ENCODE assay signal across 22 mouse cellular contexts in the genomic region with DNA sequence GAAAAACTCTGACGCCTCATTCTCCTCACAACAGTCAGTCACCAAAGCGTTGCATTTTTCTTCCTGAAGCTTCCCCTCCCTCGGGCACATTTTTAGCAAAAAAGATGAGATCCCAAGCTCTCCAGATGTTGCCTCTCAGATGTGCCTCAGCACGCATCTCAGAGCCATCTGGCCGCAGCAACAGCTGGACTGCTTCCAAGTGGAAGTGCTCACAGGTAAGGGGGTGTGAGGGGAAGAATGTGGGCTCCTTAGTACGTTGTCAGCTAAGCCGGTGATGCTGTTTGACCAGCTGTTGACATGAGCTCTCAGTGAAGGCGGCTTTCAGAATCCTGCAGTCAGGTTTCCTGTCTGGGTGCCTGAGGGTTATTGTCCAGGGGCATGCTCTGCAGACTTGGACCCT. TPM values are rescaled to one million over a fixed set of nuclear protein-coding genes. Genes with fewer than 3 reads are reported as not detected.
DNase-seq lines count a peak whose midpoint lies in the region; ATAC-seq lines count a peak whose summit lies in the region.
"Had no signal": no experiment of that assay in that cellular context is flagged by ENCODE, and none has a peak within 500 bp of the region (broad histone marks: within the 10 kb centered on the region; RNA-seq: fewer than 3 reads in every experiment).

No protein-coding gene starts in this region.

- H3K4me3 ChIP-seq in forebrain, embryonic 14.5 days (ENCODE audit: low read depth, low read length), result no peak overlapping the region
- H3K4me3 ChIP-seq in forebrain, embryonic 12.5 days (replicated peaks), result no peak overlapping the region
- no peak overlapping the region for H3K4me3 ChIP-seq in limb, embryonic 11.5 days (ENCODE audit: low read depth, low read length)
- H3K4me3 ChIP-seq in limb, embryonic 10.5 days, result no peak overlapping the region
- H3K4me3 ChIP-seq: embryonic facial prominence, embryonic 12.5 days; heart, embryonic 13.5 days; neural tube, embryonic 13.5 days had no signal

- no peaks in the 10 kb centered on the region for H3K27me3 ChIP-seq in forebrain, embryonic 14.5 days (replicated peaks; ENCODE audit: control insufficient read depth, insufficient read depth, low read length)
- no peaks in the 10 kb centered on the region for H3K27me3 ChIP-seq in forebrain, embryonic 12.5 days
- no peaks in the 10 kb centered on the region for H3K27me3 ChIP-seq in limb, embryonic 11.5 days (ENCODE audit: control insufficient read depth, insufficient read depth, low read length)
- H3K27me3 ChIP-seq in limb, embryonic 10.5 days (ENCODE audit: low read depth, poor library complexity, severe bottlenecking), result no peaks in the 10 kb centered on the region
- H3K27me3 ChIP-seq: CH12.LX; embryonic facial prominence, embryonic 12.5 days; neural tube, embryonic 13.5 days had no signal

- no peak for ATAC-seq in forebrain, embryonic 14.5 days
- no peak for ATAC-seq in forebrain, embryonic 12.5 days (ENCODE audit: low FRiP score)
- no peak for ATAC-seq in limb, embryonic 11.5 days (ENCODE audit: insufficient number of reproducible peaks, low FRiP score, low TSS enrichment, low read depth)

- no peaks in the 10 kb centered on the region for H3K36me3 ChIP-seq in forebrain, embryonic 14.5 days (ENCODE audit: control insufficient read depth, insufficient read depth, low read length)
- no peaks in the 10 kb centered on the region for H3K36me3 ChIP-seq in forebrain, embryonic 12.5 days (replicated peaks)
- no peaks in the 10 kb centered on the region for H3K36me3 ChIP-seq in limb, embryonic 11.5 days (ENCODE audit: control insufficient read depth, insufficient read depth, low read length)
- H3K36me3 ChIP-seq in limb, embryonic 10.5 days, result no peaks in the 10 kb centered on the region
- H3K36me3 ChIP-seq: embryonic facial prominence, embryonic 12.5 days; heart, embryonic 13.5 days; neural tube, embryonic 13.5 days had no signal

- 64% methylated on average over 8 of the region's 8 CpGs for WGBS in forebrain, embryonic 14.5 days
- 67% methylated on average over 8 of the region's 8 CpGs for WGBS in forebrain, embryonic 12.5 days
- 50% methylated on average over 8 of the region's 8 CpGs for WGBS in limb, embryonic 11.5 days
- 63% methylated on average over 8 of the region's 8 CpGs for WGBS in limb, embryonic 10.5 days

- H3K9me3 ChIP-seq in forebrain, embryonic 14.5 days (replicated peaks; ENCODE audit: control insufficient read depth, low read length), result no peaks in the 10 kb centered on the region
- no peaks in the 10 kb centered on the region for H3K9me3 ChIP-seq in forebrain, embryonic 12.5 days
- no peaks in the 10 kb centered on the region for H3K9me3 ChIP-seq in limb, embryonic 11.5 days (ENCODE audit: control insufficient read depth, low read length)
- H3K9me3 ChIP-seq in limb, embryonic 10.5 days (replicated peaks), result no peaks in the 10 kb centered on the region
- H3K9me3 ChIP-seq: embryonic facial prominence, embryonic 12.5 days; heart, embryonic 13.5 days; neural tube, embryonic 13.5 days had no signal

- no peaks in the 10 kb centered on the region for H3K4me1 ChIP-seq in forebrain, embryonic 14.5 days (ENCODE audit: control insufficient read depth, insufficient read depth, low read length)
- H3K4me1 ChIP-seq in forebrain, embryonic 12.5 days, result no peaks in the 10 kb centered on the region
- no peaks in the 10 kb centered on the region for H3K4me1 ChIP-seq in limb, embryonic 11.5 days (ENCODE audit: control insufficient read depth, insufficient read depth, low read length)
- H3K4me1 ChIP-seq in limb, embryonic 10.5 days, result peaks cover 35% of the 10 kb centered on the region

- H3K27ac ChIP-seq in forebrain, embryonic 14.5 days (ENCODE audit: low read depth, low read length), result no peak overlapping the region
- no peak overlapping the region for H3K27ac ChIP-seq in forebrain, embryonic 12.5 days
- H3K27ac ChIP-seq in limb, embryonic 11.5 days (replicated peaks; ENCODE audit: low read depth, low read length), result no peak overlapping the region
- no peak overlapping the region for H3K27ac ChIP-seq in limb, embryonic 10.5 days
- H3K27ac ChIP-seq: embryonic facial prominence, embryonic 12.5 days; heart, embryonic 13.5 days; macrophage; neural tube, embryonic 13.5 days had no signal

- H3K9ac ChIP-seq in forebrain, embryonic 14.5 days (ENCODE audit: low read length), result no peak overlapping the region
- H3K9ac ChIP-seq in forebrain, embryonic 12.5 days, result no peak overlapping the region
- no peak overlapping the region for H3K9ac ChIP-seq in limb, embryonic 11.5 days (ENCODE audit: low read length)
- H3K9ac ChIP-seq: embryonic facial prominence, embryonic 12.5 days; heart, embryonic 13.5 days; neural tube, embryonic 13.5 days had no signal

- DNase-seq in forebrain, embryonic 14.5 days (ENCODE audit: low spot score), result peak; percentile 8
- DNase-seq in limb, embryonic 11.5 days (ENCODE audit: low spot score), result peak; percentile 38
- no peak for DNase-seq in limb, embryonic 10.5 days (ENCODE audit: low spot score)
- DNase-seq in brain, adult 2 months (ENCODE audit: low read depth, low spot score), result peak; percentile 25
- peak; percentile 52 for DNase-seq in forelimb bud, embryonic 11.5 days (ENCODE audit: low read depth, low spot score)
- DNase-seq in gastrocnemius, adult 18-20 months (ENCODE audit: low spot score), result no peak
- no peak for DNase-seq in Muller cell, postnatal 12 days (ENCODE audit: inconsistent ontology term)
- DNase-seq: adrenal gland, adult 2 months; cerebellum, adult 11 months; cerebellum, postnatal 36 days; heart, postnatal 4 days; kidney, adult 11 months; kidney, postnatal 10 days; lung, adult 2 months; thymus, adult 2 months had no signal

- H3K4me2 ChIP-seq in forebrain, embryonic 14.5 days (ENCODE audit: low read length), result no peak overlapping the region
- no peak overlapping the region for H3K4me2 ChIP-seq in forebrain, embryonic 12.5 days
- H3K4me2 ChIP-seq in limb, embryonic 11.5 days (ENCODE audit: low read depth, severe bottlenecking), result no peak overlapping the region
- H3K4me2 ChIP-seq: embryonic facial prominence, embryonic 12.5 days; heart, embryonic 13.5 days; liver, embryonic 11.5 days; neural tube, embryonic 13.5 days had no signal

RNA-seq across cellular contexts. Expression of a gene that starts 58.2 kb away (rescaled TPM):
- polyA plus RNA-seq in forebrain, embryonic 14.5 days (2014; fragmentation: Nextera tagmentation; extraction: Ambion mirVana), result 4.6 and 6.2 TPM in 2 replicates
- polyA plus RNA-seq in forebrain, embryonic 12.5 days (2016; fragmentation: Nextera tagmentation; extraction: Ambion mirVana), result 4.3 and 5.8 TPM in 2 replicates
- 11.8 and 15.4 TPM in 2 replicates for polyA plus RNA-seq in limb, embryonic 11.5 days (2014; fragmentation: Nextera tagmentation; extraction: Ambion mirVana)
- polyA plus RNA-seq in limb, embryonic 10.5 days (2016; fragmentation: Nextera tagmentation; extraction: Ambion mirVana), result 11.8 and 14.8 TPM in 2 replicates
- total RNA-seq in gastrocnemius, adult 18-20 months (2021), result 1 to 10 TPM; 2.2 to 2.4 TPM
- total RNA-seq: CH12.LX had no signal

Comparison
In these comparisons a context has a peak if more than half of its experiments do, and no peak if none do; other contexts are left out.
1. DNase-seq: peak in forebrain, embryonic 14.5 days (single experiment), limb, embryonic 11.5 days (single experiment), brain, adult 2 months (single experiment) and forelimb bud, embryonic 11.5 days (single experiment); none in limb, embryonic 10.5 days (single experiment), gastrocnemius, adult 18-20 months (single experiment) and Muller cell, postnatal 12 days (single experiment).